Mouse (Mus musculus): ENCODE measurements around the gene Myh6. TPM values are rescaled to one million over a fixed set of nuclear protein-coding genes. Genes with fewer than 3 reads are reported as not detected.

The Myh6 gene
- total and polyA plus RNA-seq, 2 experiments from 2014 or later, result 0.21 to 1.4 TPM

- 89% methylated on average over 9 of the region's 9 CpGs for WGBS
- H3K9ac ChIP-seq (replicated peaks; ENCODE audit: low read length), result no peak overlapping the region
- TF ChIP-seq CTCF (IDR thresholded peaks at IDR 0.05; ENCODE audit: low read depth), result no peak
- no peaks in the 10 kb centered on the region for H3K4me1 ChIP-seq (ENCODE audit: insufficient read depth, low read length)
- no peaks in the 10 kb centered on the region for H3K9me3 ChIP-seq (ENCODE audit: low read length)
- no peak overlapping the region for H3K4me2 ChIP-seq (ENCODE audit: low read depth, low read length)
- no peak for ATAC-seq
- H3K27me3 ChIP-seq (ENCODE audit: insufficient read depth, low read length), result no peaks in the 10 kb centered on the region
- H3K4me3 ChIP-seq (ENCODE audit: low read length), result no peak overlapping the region
- no peak for DNase-seq (ENCODE audit: low spot score)
- no peaks in the 10 kb centered on the region for H3K36me3 ChIP-seq (ENCODE audit: insufficient read depth, low read length)
- no peak overlapping the region for H3K27ac ChIP-seq
Measured at GRCm38 (mm10) chr14:55007120-55007908, 40.6 kb upstream of the Myh6 start.

GRCm38 (mm10) chr14:55006541-55006940 lies 39.8 kb upstream of the Myh6 start:
- Histone ChIP-seq H3K4me2 (ENCODE audit: low read depth, low read length) (no peak overlapping the region), H3K4me1 (ENCODE audit: insufficient read depth, low read length) (no peaks in the 10 kb centered on the region), H3K4me3 (ENCODE audit: low read length) (no peak overlapping the region), H3K27me3 (ENCODE audit: insufficient read depth, low read length) (no peaks in the 10 kb centered on the region), H3K27ac (no peak overlapping the region), H3K9ac (replicated peaks; ENCODE audit: low read length) (no peak overlapping the region), H3K9me3 (ENCODE audit: low read length) (no peaks in the 10 kb centered on the region), H3K36me3 (ENCODE audit: insufficient read depth, low read length) (no peaks in the 10 kb centered on the region)
- ATAC-seq (no peak), DNase-seq (ENCODE audit: low spot score) (no peak)
- no peak for TF ChIP-seq CTCF (IDR thresholded peaks at IDR 0.05; ENCODE audit: low read depth)
- WGBS, result 76% methylated on average over 3 of the region's 3 CpGs

GRCm38 (mm10) chr14:55005967-55006366 lies 39.2 kb upstream of the Myh6 start:
- H3K36me3 ChIP-seq (ENCODE audit: insufficient read depth, low read length), result no peaks in the 10 kb centered on the region
- no peaks in the 10 kb centered on the region for H3K4me1 ChIP-seq (ENCODE audit: insufficient read depth, low read length)
- no peak overlapping the region for H3K4me3 ChIP-seq (ENCODE audit: low read length)
- no peak overlapping the region for H3K9ac ChIP-seq (replicated peaks; ENCODE audit: low read length)
- H3K27me3 ChIP-seq (ENCODE audit: insufficient read depth, low read length), result no peaks in the 10 kb centered on the region
- TF ChIP-seq CTCF (IDR thresholded peaks at IDR 0.05; ENCODE audit: low read depth), result no peak
- no peak for DNase-seq (ENCODE audit: low spot score)
- H3K27ac ChIP-seq, result no peak overlapping the region
- H3K9me3 ChIP-seq (ENCODE audit: low read length), result no peaks in the 10 kb centered on the region
- WGBS, result 78% methylated on average over 8 of the region's 8 CpGs
- no peak for ATAC-seq
- H3K4me2 ChIP-seq (ENCODE audit: low read depth, low read length), result no peak overlapping the region

- Histone ChIP-seq H3K4me2 (ENCODE audit: low read depth, low read length) (no peak overlapping the region), H3K36me3 (ENCODE audit: insufficient read depth, low read length) (no peaks in the 10 kb centered on the region), H3K4me3 (ENCODE audit: low read length) (no peak overlapping the region), H3K9me3 (ENCODE audit: low read length) (no peaks in the 10 kb centered on the region), H3K27me3 (ENCODE audit: insufficient read depth, low read length) (no peaks in the 10 kb centered on the region), H3K27ac (no peak overlapping the region), H3K9ac (replicated peaks; ENCODE audit: low read length) (no peak overlapping the region), H3K4me1 (ENCODE audit: insufficient read depth, low read length) (no peaks in the 10 kb centered on the region)
- ATAC-seq (no peak), DNase-seq (ENCODE audit: low spot score) (no peak)
- 78% methylated on average over 2 of the region's 2 CpGs for WGBS
- TF ChIP-seq CTCF (IDR thresholded peaks at IDR 0.05; ENCODE audit: low read depth), result no peak
Measured at GRCm38 (mm10) chr14:55005506-55005905, 38.8 kb upstream of the Myh6 start.

GRCm38 (mm10) chr14:55003878-55004855 lies 37.4 kb upstream of the Myh6 start:
- H3K27me3 ChIP-seq (ENCODE audit: insufficient read depth, low read length), result no peaks in the 10 kb centered on the region
- 71% methylated on average over 18 of the region's 18 CpGs for WGBS
- H3K27ac ChIP-seq, result no peak overlapping the region
- ATAC-seq (peak; percentile 34; the same call in 1 of the 2 replicates), DNase-seq (ENCODE audit: low spot score) (no peak)
- H3K4me3 ChIP-seq (ENCODE audit: low read length), result no peak overlapping the region
- no peak for TF ChIP-seq CTCF (IDR thresholded peaks at IDR 0.05; ENCODE audit: low read depth)
- no peaks in the 10 kb centered on the region for H3K36me3 ChIP-seq (ENCODE audit: insufficient read depth, low read length)
- no peak overlapping the region for H3K9ac ChIP-seq (replicated peaks; ENCODE audit: low read length)
- no peak overlapping the region for H3K4me2 ChIP-seq (ENCODE audit: low read depth, low read length)
- H3K4me1 ChIP-seq (ENCODE audit: insufficient read depth, low read length), result no peaks in the 10 kb centered on the region
- H3K9me3 ChIP-seq (ENCODE audit: low read length), result no peaks in the 10 kb centered on the region

- no peaks in the 10 kb centered on the region for H3K36me3 ChIP-seq (ENCODE audit: insufficient read depth, low read length)
- no peak overlapping the region for H3K27ac ChIP-seq
- ATAC-seq, result no peak
- no peak for DNase-seq (ENCODE audit: low spot score)
- H3K27me3 ChIP-seq (ENCODE audit: insufficient read depth, low read length), result no peaks in the 10 kb centered on the region
- H3K9ac ChIP-seq (replicated peaks; ENCODE audit: low read length), result no peak overlapping the region
- TF ChIP-seq CTCF (IDR thresholded peaks at IDR 0.05; ENCODE audit: low read depth), result no peak
- H3K4me1 ChIP-seq (ENCODE audit: insufficient read depth, low read length), result no peaks in the 10 kb centered on the region
- no peak overlapping the region for H3K4me2 ChIP-seq (ENCODE audit: low read depth, low read length)
- no peaks in the 10 kb centered on the region for H3K9me3 ChIP-seq (ENCODE audit: low read length)
- WGBS, result 63% methylated on average over 7 of the region's 7 CpGs
- H3K4me3 ChIP-seq (ENCODE audit: low read length), result no peak overlapping the region
Measured at GRCm38 (mm10) chr14:55002687-55003120, 36.0 kb upstream of the Myh6 start.

Data from hindbrain, postnatal 0 days (tissue).